Mouse (Mus musculus) liver, embryonic 14.5 days (tissue): ENCODE results near the gene Dtnbp1. TPM values are rescaled to one million over a fixed set of nuclear protein-coding genes. Genes with fewer than 3 reads are reported as not detected.

Source experiments
- ATAC-seq: fragments of 200-750 bp; cut with Nextera tagmentation; 2 replicates; pipeline ENCODE4 v1.8.0; 2017; ENCODE audit warnings: moderate number of reproducible peaks, mild to moderate bottlenecking, moderate library complexity; ENCODE audit not compliant: insufficient read depth
- DNase-seq, 3 experiments: peaks; one replicate each; pipeline ENCODE4 v3.0.0-alpha.2; 2012 to 2013; ENCODE audit warnings: low read depth in 3 of 3, low spot score in 3 of 3
- H3K27ac ChIP-seq: fragments of 300-500 bp; sonication (generic); 2 replicates; pipeline ENCODE4 v1.5.1; 2014; ENCODE audit warnings: moderate library complexity, mild to moderate bottlenecking, control low read depth, inconsistent platforms
- H3K27me3 ChIP-seq: fragments of 300-500 bp; sonication (generic); 2 replicates; pipeline ENCODE4 v1.6.1; 2014; ENCODE audit warnings: mild to moderate bottlenecking, low read length, moderate library complexity; ENCODE audit not compliant: control insufficient read depth, insufficient read depth
- H3K36me3 ChIP-seq: fragments of 300-500 bp; sonication (generic); replicated peaks from 2 replicates; pipeline ENCODE4 v1.6.1; 2014; ENCODE audit warnings: low read depth; ENCODE audit not compliant: control insufficient read depth, insufficient read depth
- H3K4me1 ChIP-seq, 2 experiments: fragments of 200-500 bp in 1 of 2; fragments of 300-500 bp in 1 of 2; sonication (generic) in 1 of 2; replicated peaks; 2 replicates each; pipeline ENCODE4 v1.6.1; 2012 to 2014; ENCODE audit warnings: antibody characterized with exemption in 1 of 2, inconsistent platforms in 1 of 2, low read length in 1 of 2; ENCODE audit not compliant: control insufficient read depth in 2 of 2, insufficient read depth in 2 of 2
- H3K4me2 ChIP-seq: fragments of 300-500 bp; sonication (generic); 2 replicates; pipeline ENCODE4 v1.6.1; 2014; ENCODE audit warnings: low read depth, mild to moderate bottlenecking, control low read depth, moderate library complexity
- H3K4me3 ChIP-seq, 2 experiments: fragments of 200-500 bp in 1 of 2; fragments of 300-500 bp in 1 of 2; sonication (generic) in 1 of 2; 2 replicates each; pipeline ENCODE4 v1.5.1; 2012 to 2014; ENCODE audit warnings: low read depth in 2 of 2, low read length in 2 of 2, mild to moderate bottlenecking in 2 of 2, control low read depth in 1 of 2, inconsistent platforms in 1 of 2, moderate library complexity in 1 of 2; ENCODE audit not compliant: insufficient read depth in 1 of 2
- H3K9ac ChIP-seq: fragments of 300-500 bp; sonication (generic); replicated peaks from 2 replicates; pipeline ENCODE4 v1.6.1; 2014; ENCODE audit warnings: mild to moderate bottlenecking, control low read depth, moderate library complexity
- H3K9me3 ChIP-seq: fragments of 300-500 bp; sonication (generic); 2 replicates; pipeline ENCODE4 v1.6.1; 2016; ENCODE audit warnings: low read length, mixed read lengths; ENCODE audit not compliant: control insufficient read depth
- CTCF ChIP-seq: IDR thresholded peaks from 2 replicates; pipeline ENCODE4 v1.5.1; 2016; ENCODE audit warnings: antibody characterized with exemption, low read depth, control low read depth
- EP300 ChIP-seq: IDR thresholded peaks from 2 replicates; pipeline ENCODE4 v1.6.1; 2016; ENCODE audit warnings: antibody characterized with exemption, low read depth
- WGBS: fragments of 180-500 bp; shearing (Covaris S2); extraction: QIAGEN DNeasy Blood & Tissue Kit; methylation state at CpG from one replicate; pipeline ENCODE4 v1.1.7; 2014; ENCODE audit not compliant: insufficient replicate concordance; 5-methylcytosine and 5-hydroxymethylcytosine counted together
- polyA plus RNA-seq, 2 experiments: library from polyadenylated mRNA; depleted of rRNA in 1 of 2; stranded (reverse) in 1 of 2; unstranded in 1 of 2; fragments of >200 nt; fragmentation: Nextera tagmentation in 1 of 2; extraction: Ambion mirVana in 1 of 2; gene quantifications; 2 replicates each; pipeline versions ENCODE4 v1.2.1 to v1.2.3; 2012 to 2014

Gene Dtnbp1
- polyA plus RNA-seq, 2 experiments: 18.9 to 25.0 TPM

DNA sequence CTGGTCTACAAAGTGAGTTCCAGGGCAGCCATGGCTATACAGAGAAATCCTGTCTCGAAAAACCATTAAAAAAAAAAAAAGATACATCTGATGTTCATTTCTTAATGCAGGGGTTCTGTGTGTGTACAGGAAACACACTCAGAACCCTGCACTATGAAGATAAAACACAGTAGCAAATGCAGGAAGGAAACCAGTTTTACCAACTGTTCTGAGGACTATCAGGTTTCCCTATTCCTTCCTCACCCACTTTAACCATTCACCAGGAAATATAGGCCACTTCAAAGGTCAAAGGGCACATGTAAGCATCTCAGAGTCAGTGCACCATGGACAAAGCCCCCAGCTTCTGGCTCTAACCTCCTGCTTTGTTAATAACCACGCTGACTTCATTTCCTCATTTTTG is 16.6 kb downstream of the Dtnbp1 start:
- Histone ChIP-seq H3K36me3 (no peaks in the 10 kb centered on the region; the same call in 1 of the 2 replicates), H3K27me3 (no peaks in the 10 kb centered on the region), H3K4me1 (peaks cover 0 to 8% of the 10 kb centered on the region in 2 experiments; a peak in 2 of 4 replicates), H3K4me3 (no peak overlapping the region), H3K9me3 (no peaks in the 10 kb centered on the region), H3K27ac (no peak overlapping the region), H3K4me2 (no peak overlapping the region), H3K9ac (no peak overlapping the region)
- DNase-seq: no peak
- no peak for ATAC-seq
- WGBS: 20% methylated on average over 2 of the region's 2 CpGs
- TF ChIP-seq EP300 (peak; percentile 13; the same call in 1 of the 2 replicates), CTCF (no peak)

DNA sequence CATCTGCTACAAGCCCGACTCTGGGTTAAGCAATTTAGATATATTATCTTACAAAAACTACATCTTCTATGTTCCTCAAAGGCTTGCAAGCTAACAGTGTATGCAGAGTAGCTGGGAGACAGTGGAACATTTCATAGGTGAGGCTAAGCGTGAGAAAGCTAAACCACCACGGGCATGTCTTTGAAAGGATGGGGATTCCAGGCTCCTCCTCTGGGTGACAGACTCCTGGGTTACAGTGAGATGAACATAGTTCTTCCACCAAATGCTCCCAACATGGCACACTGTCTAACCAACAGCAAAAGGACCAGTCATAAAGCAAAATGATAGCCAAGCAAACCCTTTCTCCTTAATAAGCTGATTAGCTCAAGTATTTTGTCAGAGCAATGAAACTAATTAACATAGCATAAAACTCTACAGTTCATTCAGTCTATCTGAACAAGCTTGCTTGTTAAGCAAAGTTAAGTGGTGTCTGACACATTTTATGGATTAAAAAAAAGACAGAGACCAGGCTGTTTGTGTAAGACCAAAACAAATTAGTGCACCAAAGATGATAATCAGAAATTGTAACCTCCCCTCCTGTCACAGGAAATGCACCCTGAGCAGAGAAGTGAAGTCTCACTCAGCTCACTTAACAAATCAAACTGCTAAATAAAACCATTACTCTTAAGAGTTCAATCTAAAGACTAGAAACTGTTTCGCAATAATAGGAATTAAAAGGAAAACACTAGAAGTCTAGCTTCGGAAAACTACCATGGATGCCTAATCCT is 18.1 kb downstream of the Dtnbp1 start:
- H3K36me3 ChIP-seq: no peaks in the 10 kb centered on the region; the same call in 1 of the 2 replicates
- DNase-seq (no peak), ATAC-seq (no peak)
- WGBS: 66% methylated on average over 5 of the region's 5 CpGs
- H3K27me3 ChIP-seq: no peaks in the 10 kb centered on the region
- TF ChIP-seq EP300 (no peak), CTCF (no peak)
- H3K4me1 ChIP-seq: peaks cover 0 to 8% of the 10 kb centered on the region in 2 experiments; a peak in 2 of 4 replicates
- H3K27ac ChIP-seq: no peak overlapping the region
- H3K4me2 ChIP-seq: no peak overlapping the region
- no peaks in the 10 kb centered on the region for H3K9me3 ChIP-seq
- H3K9ac ChIP-seq: no peak overlapping the region
- no peak overlapping the region for H3K4me3 ChIP-seq

DNA sequence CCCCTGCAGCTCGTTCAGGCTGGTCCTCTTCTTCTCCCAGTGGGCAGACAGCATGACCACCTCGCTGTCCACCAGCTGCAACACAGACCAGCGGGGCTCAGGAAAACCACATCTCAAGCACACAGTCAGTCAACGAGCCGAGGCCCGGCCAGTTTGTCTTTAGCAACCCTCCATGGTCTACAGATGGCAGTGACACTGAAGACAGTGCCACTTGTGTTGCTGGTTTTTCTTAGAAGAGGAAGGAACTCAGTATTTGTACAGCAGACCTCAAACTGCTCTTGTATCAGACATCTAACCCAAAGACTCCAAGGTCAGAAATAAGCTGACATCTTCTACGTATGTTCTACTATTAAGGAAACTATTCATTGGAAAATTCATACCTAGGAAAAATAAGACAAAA is 19.1 kb downstream of the Dtnbp1 start:
- no peak overlapping the region for H3K9ac ChIP-seq
- TF ChIP-seq CTCF (no peak), EP300 (no peak)
- no peaks in the 10 kb centered on the region for H3K27me3 ChIP-seq
- H3K4me3 ChIP-seq: no peak overlapping the region
- DNase-seq (no peak), ATAC-seq (no peak)
- 28% methylated on average over 7 of the region's 7 CpGs for WGBS
- H3K36me3 ChIP-seq: no peaks in the 10 kb centered on the region; the same call in 1 of the 2 replicates
- H3K9me3 ChIP-seq: no peaks in the 10 kb centered on the region
- peaks cover 0 to 8% of the 10 kb centered on the region in 2 experiments; a peak in 2 of 4 replicates for H3K4me1 ChIP-seq
- H3K4me2 ChIP-seq: no peak overlapping the region
- H3K27ac ChIP-seq: no peak overlapping the region

DNA sequence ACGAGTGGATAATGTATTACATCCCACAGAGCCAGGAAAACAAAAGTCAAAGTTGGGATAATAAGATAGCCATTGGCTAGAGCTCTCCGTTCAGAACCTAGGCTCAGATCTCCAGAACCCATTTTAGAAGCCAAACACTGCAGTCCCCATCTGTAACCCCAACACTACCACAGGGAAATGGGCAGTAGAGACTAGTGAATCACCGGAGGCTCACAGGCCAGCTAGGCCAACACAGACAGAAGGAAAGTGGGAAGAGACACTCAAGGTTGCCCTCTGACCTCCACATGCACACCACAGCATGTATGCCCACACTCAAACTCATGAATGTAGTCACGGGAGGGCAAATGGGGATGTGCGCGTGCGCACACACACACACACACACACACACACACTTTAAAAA is 22.5 kb downstream of the Dtnbp1 start:
- H3K4me2 ChIP-seq: no peak overlapping the region
- H3K4me3 ChIP-seq: no peak overlapping the region
- no peak for ATAC-seq
- H3K36me3 ChIP-seq: no peaks in the 10 kb centered on the region
- no peak overlapping the region for H3K27ac ChIP-seq
- DNase-seq: no peak
- no peaks in the 10 kb centered on the region for H3K9me3 ChIP-seq
- 82% methylated on average over 7 of the region's 7 CpGs for WGBS
- H3K9ac ChIP-seq: no peak overlapping the region
- TF ChIP-seq CTCF: no peak
- no peak for TF ChIP-seq EP300
- H3K27me3 ChIP-seq: no peaks in the 10 kb centered on the region
- H3K4me1 ChIP-seq: no peaks in the 10 kb centered on the region

DNA sequence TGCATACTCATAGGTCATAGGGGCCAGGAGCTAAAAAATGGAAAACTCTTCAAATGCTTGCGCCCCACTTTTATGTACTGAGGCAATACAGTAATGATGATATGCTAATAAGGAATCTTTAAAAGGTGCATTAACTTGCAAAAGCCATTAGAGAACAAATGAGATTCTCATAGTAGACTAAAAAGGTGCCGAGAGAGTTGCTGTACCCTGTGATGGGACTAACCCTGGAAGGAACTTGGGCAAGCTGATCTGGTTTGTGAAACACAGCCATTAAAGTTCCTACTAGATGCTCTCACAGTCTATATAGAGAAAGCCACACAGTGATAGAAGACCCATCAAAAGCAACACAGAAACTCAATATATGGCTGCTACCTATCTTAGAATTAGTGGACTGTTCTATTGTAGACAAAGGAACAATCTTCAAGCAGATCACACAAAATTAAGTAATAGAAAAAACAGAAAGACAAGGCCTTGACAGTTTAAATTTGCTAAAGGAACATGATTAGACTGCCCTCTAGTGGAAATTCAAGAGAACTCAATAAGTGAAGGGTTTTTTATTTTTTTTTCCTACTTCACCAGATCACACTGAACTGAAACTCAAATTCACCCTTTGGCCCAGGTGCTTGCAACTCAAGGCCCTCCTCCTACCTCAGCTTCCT is 24.3 kb downstream of the Dtnbp1 start:
- WGBS: 71% methylated on average over 2 of the region's 2 CpGs

More for the DNA sequence above, 24.3 kb downstream of the Dtnbp1 start:
- Histone ChIP-seq H3K27me3 (no peaks in the 10 kb centered on the region), H3K4me3 (no peak overlapping the region), H3K9me3 (no peaks in the 10 kb centered on the region), H3K36me3 (no peaks in the 10 kb centered on the region), H3K4me1 (no peaks in the 10 kb centered on the region), H3K9ac (no peak overlapping the region), H3K4me2 (no peak overlapping the region), H3K27ac (no peak overlapping the region)
- ATAC-seq: no peak
- TF ChIP-seq CTCF (peak; percentile 53; the same call in 1 of the 2 replicates), EP300 (no peak)
- peak in 1 of 3 experiments; percentile 13 for DNase-seq
